ENCODE assay signal across 14 mouse cellular contexts in genomic region chr8:121661631-121662357, GRCm38 (mm10). TPM values are rescaled to one million over a fixed set of nuclear protein-coding genes. Genes with fewer than 3 reads are reported as not detected.
"Had no signal": no experiment of that assay in that cellular context is flagged by ENCODE, and none has a peak within 500 bp of the region (broad histone marks: within the 10 kb centered on the region; RNA-seq: fewer than 3 reads in every experiment).

No protein-coding gene starts in this region.

- H3K4me2 ChIP-seq: intestine, embryonic 15.5 days; limb, embryonic 13.5 days; liver, embryonic 11.5 days; lung, embryonic 15.5 days; midbrain, embryonic 12.5 days; neural tube, embryonic 13.5 days; stomach, embryonic 15.5 days had no signal

- H3K27ac ChIP-seq: intestine, embryonic 15.5 days; limb, embryonic 13.5 days; lung, embryonic 15.5 days; midbrain, embryonic 12.5 days; neural tube, embryonic 13.5 days; stomach, embryonic 15.5 days had no signal

- H3K9ac ChIP-seq: intestine, embryonic 15.5 days; limb, embryonic 13.5 days; lung, embryonic 15.5 days; midbrain, embryonic 12.5 days; neural tube, embryonic 13.5 days; stomach, embryonic 15.5 days had no signal

- ATAC-seq: intestine, embryonic 15.5 days; midbrain, embryonic 16.5 days had no signal

- H3K4me3 ChIP-seq: intestine, embryonic 15.5 days; limb, embryonic 13.5 days; lung, embryonic 15.5 days; midbrain, embryonic 12.5 days; neural tube, embryonic 13.5 days; stomach, embryonic 15.5 days had no signal

- H3K36me3 ChIP-seq: intestine, embryonic 15.5 days; limb, embryonic 13.5 days; lung, embryonic 15.5 days; midbrain, embryonic 12.5 days; neural tube, embryonic 13.5 days; stomach, embryonic 15.5 days had no signal

- DNase-seq: left cerebral cortex, postnatal 4 days; lung, postnatal 14 days; retina, postnatal 1 day; right cerebral cortex, postnatal 14 days; thymus, postnatal 36 days had no signal

- H3K27me3 ChIP-seq: intestine, embryonic 15.5 days; limb, embryonic 13.5 days; lung, embryonic 15.5 days; neural tube, embryonic 13.5 days; stomach, embryonic 15.5 days had no signal

- H3K9me3 ChIP-seq: intestine, embryonic 15.5 days; limb, embryonic 13.5 days; lung, embryonic 15.5 days; midbrain, embryonic 12.5 days; neural tube, embryonic 13.5 days; stomach, embryonic 15.5 days had no signal

RNA-seq across cellular contexts. Expression of gene Zcchc14, which starts 9.1 kb away (rescaled TPM):
- total RNA-seq: megakaryocyte-erythroid progenitor cell, adult 5-6 weeks had no signal
